Mouse (Mus musculus) liver, adult 2 months (tissue): Measurements from ENCODE around the gene H2-DMb1.

Experiments
- CTCF ChIP-seq: fragments of 200-500 bp; IDR thresholded peaks from 2 replicates; pipeline ENCODE4 v1.5.1; 2011; ENCODE audit warnings: low read depth, low read length, control low read depth
- POLR2A ChIP-seq: fragments of 200-500 bp; IDR thresholded peaks from 2 replicates; pipeline ENCODE4 v1.6.1; 2011; ENCODE audit warnings: low read length, control low read depth; ENCODE audit not compliant: insufficient read depth; ENCODE audit errors: extremely low read depth

GRCm38 (mm10) chr17:34179019-34179418 is 26.1 kb downstream of the H2-DMb1 start:
- TF ChIP-seq POLR2A (no peak), CTCF (no peak)
